Mouse (Mus musculus) retina, postnatal 1 day (tissue): ENCODE data around the gene Acp1.

ENCODE experiments used
- DNase-seq: peaks from one replicate; pipeline ENCODE4 v3.0.0-alpha.2; 2012

Acp1 gene

GRCm38 (mm10) chr12:30911261-30912047, at the start of gene Acp1, which contains the start of gene Sh3yl1:
TSS of gene Acp1 (minus strand) at chr12:30911589.
TSS of gene Sh3yl1 (plus strand) at chr12:30911668.
- peak; percentile 95 for DNase-seq

GRCm38 (mm10) chr12:30944197-30944596, 32.8 kb upstream of the Acp1 start:
- DNase-seq: peak; percentile 72

- DNase-seq: no peak
Measured at GRCm38 (mm10) chr12:30943057-30943986, 31.9 kb upstream of the Acp1 start.

GRCm38 (mm10) chr12:30936899-30937298, 25.5 kb upstream of the Acp1 start:
- DNase-seq: no peak

- no peak for DNase-seq
Measured at GRCm38 (mm10) chr12:30933299-30933698, 21.9 kb upstream of the Acp1 start.

GRCm38 (mm10) chr12:30928182-30928581, 16.8 kb upstream of the Acp1 start:
- DNase-seq: no peak

- peak; percentile 23 for DNase-seq
Measured at GRCm38 (mm10) chr12:30922401-30922800, 11.0 kb upstream of the Acp1 start.

GRCm38 (mm10) chr12:30912840-30913239, 1.5 kb upstream of the Acp1 start:
- DNase-seq: no peak

GRCm38 (mm10) chr12:30912048-30912381, 626 bp upstream of the Acp1 start:
- no peak for DNase-seq

- no peak for DNase-seq
Measured at GRCm38 (mm10) chr12:30910860-30911259, 529 bp downstream of the Acp1 start.

GRCm38 (mm10) chr12:30909881-30910280, 1.5 kb downstream of the Acp1 start:
- no peak for DNase-seq

GRCm38 (mm10) chr12:30908658-30909057, 2.7 kb downstream of the Acp1 start:
- DNase-seq: no peak

- no peak for DNase-seq
Measured at GRCm38 (mm10) chr12:30897039-30897438, 14.3 kb downstream of the Acp1 start.

GRCm38 (mm10) chr12:30891438-30891837, 20.0 kb downstream of the Acp1 start:
- DNase-seq: no peak

GRCm38 (mm10) chr12:30890067-30890466, 21.3 kb downstream of the Acp1 start:
- peak; percentile 76 for DNase-seq

GRCm38 (mm10) chr12:30888003-30888402, 23.4 kb downstream of the Acp1 start:
- DNase-seq: no peak

GRCm38 (mm10) chr12:30885891-30886290, 25.5 kb downstream of the Acp1 start:
- DNase-seq: peak; percentile 25

GRCm38 (mm10) chr12:30884622-30885230, 26.7 kb downstream of the Acp1 start:
- peak; percentile 39 for DNase-seq

GRCm38 (mm10) chr12:30883986-30884621, 27.3 kb downstream of the Acp1 start, which contains the start of gene Alkal2:
TSS of gene Alkal2 (plus strand) at chr12:30884322.
- DNase-seq: peak; percentile 69

GRCm38 (mm10) chr12:30883592-30883985, 27.8 kb downstream of the Acp1 start:
- no peak for DNase-seq

- DNase-seq: no peak
Measured at GRCm38 (mm10) chr12:30879447-30879846, 31.9 kb downstream of the Acp1 start.

GRCm38 (mm10) chr12:30865781-30866180, 45.6 kb downstream of the Acp1 start:
- no peak for DNase-seq

- DNase-seq: no peak
Measured at GRCm38 (mm10) chr12:30864347-30864746, 47.0 kb downstream of the Acp1 start.
